Mouse (Mus musculus): ENCODE measurements at regions not wholly inside any gene's neighbourhood (a gene's known extent, or its start where the extent isn't known, plus 50 kb on each side); places are given as distances from the start of the nearest gene placed in this dataset.
"Not testable (repeated sequence)": the region's sequence is repeated elsewhere in the genome, so short reads cannot be mapped to it uniquely, and the experiment has no call there.

DNA sequence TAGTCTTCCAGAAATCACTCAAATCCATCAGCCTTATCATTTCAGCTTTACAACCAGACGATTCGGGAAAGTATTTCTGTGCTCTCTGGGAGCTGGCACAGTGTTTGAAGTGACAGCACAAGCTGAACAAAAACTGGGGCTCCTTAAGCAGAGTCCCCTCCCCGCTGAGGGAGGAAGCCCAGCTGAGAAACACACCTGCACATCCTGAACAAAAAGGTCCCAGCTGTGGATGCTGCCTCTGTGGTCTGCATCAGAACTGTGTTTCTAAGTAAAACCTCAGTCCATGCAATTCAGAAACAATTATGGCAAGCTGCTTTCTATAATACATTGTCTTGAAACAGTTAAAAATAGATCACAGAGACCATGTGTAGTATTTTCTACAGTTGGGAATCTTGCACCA is 368.3 kb upstream of the Olfr1507 start:
- ATAC-seq; H3K9ac ChIP-seq (replicated peaks; ENCODE audit: low read depth): not testable (repeated sequence)
- WGBS = no CpG with 5 or more reads among the region's 3 CpGs

DNA sequence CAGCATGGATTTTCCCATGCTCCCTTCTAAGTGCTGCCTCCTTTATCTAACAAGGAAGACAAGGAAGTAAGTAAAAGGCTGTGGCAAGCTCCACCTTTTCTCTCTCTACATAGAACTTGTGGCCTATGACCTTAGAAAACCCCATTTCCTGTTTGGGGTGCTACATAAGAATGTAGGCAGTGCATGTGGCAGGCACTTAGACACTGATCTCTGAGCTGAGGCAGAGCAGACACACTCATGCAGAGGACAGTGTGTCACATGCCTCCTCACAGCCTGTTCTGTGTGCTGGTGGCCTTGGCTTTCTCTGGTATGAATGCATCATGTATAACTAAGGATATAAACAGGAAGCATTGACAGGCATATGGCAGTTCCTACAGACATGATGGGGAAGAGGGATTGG is 367.6 kb upstream of the Olfr1507 start:
- H3K4me2 ChIP-seq (replicated peaks; ENCODE audit: low read depth, low read length); ATAC-seq: not testable (repeated sequence)

More for the DNA sequence above, 368.3 kb upstream of the Olfr1507 start:
- not testable (repeated sequence) for DNase-seq (ENCODE audit: low spot score); H3K27me3 ChIP-seq (replicated peaks; ENCODE audit: insufficient read depth, low read length); H3K27ac ChIP-seq (ENCODE audit: low read length); H3K9me3 ChIP-seq (ENCODE audit: low read length); H3K4me2 ChIP-seq (replicated peaks; ENCODE audit: low read depth, low read length); H3K4me1 ChIP-seq (ENCODE audit: insufficient read depth, low read depth, low read length); H3K36me3 ChIP-seq (ENCODE audit: insufficient read depth, low read length); H3K4me3 ChIP-seq (ENCODE audit: low read depth, low read length)

DNA sequence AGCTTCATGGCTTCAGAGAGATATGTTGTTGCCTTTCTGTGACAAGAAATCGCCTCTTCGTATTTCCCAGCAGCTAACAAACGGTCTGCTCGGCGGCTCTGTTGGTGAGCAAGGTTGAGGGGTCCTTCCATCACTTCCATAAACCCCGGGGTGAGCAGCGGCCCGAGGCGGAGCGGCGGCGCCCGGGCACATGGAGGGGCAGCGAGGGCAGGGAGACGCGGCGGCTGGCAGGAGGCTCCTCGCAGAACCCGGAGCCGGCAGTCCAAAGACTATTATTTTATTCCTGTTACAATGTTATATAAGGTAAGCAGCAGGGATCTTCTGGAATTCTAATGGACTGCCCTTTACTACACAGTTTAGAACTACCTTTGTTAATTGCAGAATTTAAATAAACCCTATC is 366.9 kb upstream of the Olfr1507 start:
- not testable (repeated sequence) for H3K9ac ChIP-seq (replicated peaks; ENCODE audit: low read depth); H3K4me2 ChIP-seq (replicated peaks; ENCODE audit: low read depth, low read length); H3K9me3 ChIP-seq (ENCODE audit: low read length); H3K4me3 ChIP-seq (ENCODE audit: low read depth, low read length); H3K27me3 ChIP-seq (replicated peaks; ENCODE audit: insufficient read depth, low read length); H3K27ac ChIP-seq (ENCODE audit: low read length); DNase-seq (ENCODE audit: low spot score); H3K4me1 ChIP-seq (ENCODE audit: insufficient read depth, low read depth, low read length); ATAC-seq; H3K36me3 ChIP-seq (ENCODE audit: insufficient read depth, low read length)
- 57% methylated on average over 6 of the region's 20 CpGs for WGBS

More for the DNA sequence above, 367.6 kb upstream of the Olfr1507 start:
- not testable (repeated sequence) for H3K9ac ChIP-seq (replicated peaks; ENCODE audit: low read depth); H3K27me3 ChIP-seq (replicated peaks; ENCODE audit: insufficient read depth, low read length); H3K4me3 ChIP-seq (ENCODE audit: low read depth, low read length); H3K4me1 ChIP-seq (ENCODE audit: insufficient read depth, low read depth, low read length); DNase-seq (ENCODE audit: low spot score); H3K27ac ChIP-seq (ENCODE audit: low read length); H3K36me3 ChIP-seq (ENCODE audit: insufficient read depth, low read length); H3K9me3 ChIP-seq (ENCODE audit: low read length)

DNA sequence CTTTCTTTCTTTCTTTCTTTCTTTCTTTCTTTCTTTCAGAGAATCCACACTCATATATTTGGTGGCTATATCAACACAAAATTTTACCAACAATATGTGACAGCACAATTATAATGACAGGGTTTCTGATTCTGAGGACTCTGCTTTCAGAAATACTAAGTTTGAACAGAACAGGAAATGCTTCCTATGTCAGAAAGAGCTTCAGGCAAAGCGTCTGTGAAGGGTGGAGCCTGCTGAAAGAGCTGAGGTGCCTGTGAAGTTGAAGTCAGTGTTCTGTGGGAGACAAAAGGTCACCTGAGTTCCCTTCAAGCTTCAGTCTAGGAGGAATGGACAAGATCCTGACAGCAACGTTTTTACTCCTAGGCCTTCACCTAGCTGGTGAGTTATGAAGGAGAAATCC is 359.8 kb upstream of the Olfr1507 start:
- not testable (repeated sequence) for H3K27me3 ChIP-seq (replicated peaks; ENCODE audit: insufficient read depth, low read length); H3K4me2 ChIP-seq (replicated peaks; ENCODE audit: low read depth, low read length); H3K36me3 ChIP-seq (ENCODE audit: insufficient read depth, low read length); H3K9ac ChIP-seq (replicated peaks; ENCODE audit: low read depth); H3K27ac ChIP-seq (ENCODE audit: low read length); ATAC-seq; H3K4me3 ChIP-seq (ENCODE audit: low read depth, low read length); H3K9me3 ChIP-seq (ENCODE audit: low read length); H3K4me1 ChIP-seq (ENCODE audit: insufficient read depth, low read depth, low read length); DNase-seq (ENCODE audit: low spot score)
- WGBS = no CpG with 5 or more reads among the region's 2 CpGs

DNA sequence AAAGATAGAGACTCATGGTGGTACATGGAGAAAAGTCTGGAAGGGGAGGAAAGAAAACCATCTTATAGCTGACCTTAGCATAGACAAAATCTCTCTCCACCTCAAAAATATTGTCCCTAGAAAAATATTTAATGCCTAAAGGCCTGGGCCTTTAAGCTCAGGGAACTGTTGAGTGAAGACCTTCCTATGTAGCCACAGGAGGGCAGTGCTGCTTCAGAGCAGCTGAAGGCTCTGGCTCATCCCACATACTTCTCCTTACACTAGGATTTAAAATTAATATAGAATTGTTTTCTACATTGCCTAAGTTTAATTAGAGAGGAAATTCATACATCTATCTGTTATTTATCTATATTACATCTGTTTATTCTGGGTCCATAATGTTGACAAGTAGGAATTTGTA is 358.0 kb upstream of the Olfr1507 start:
- H3K9me3 ChIP-seq (ENCODE audit: low read length); ATAC-seq; H3K36me3 ChIP-seq (ENCODE audit: insufficient read depth, low read length); H3K27me3 ChIP-seq (replicated peaks; ENCODE audit: insufficient read depth, low read length); H3K4me1 ChIP-seq (ENCODE audit: insufficient read depth, low read depth, low read length); H3K4me3 ChIP-seq (ENCODE audit: low read depth, low read length); DNase-seq (ENCODE audit: low spot score); H3K27ac ChIP-seq (ENCODE audit: low read length); H3K9ac ChIP-seq (replicated peaks; ENCODE audit: low read depth); H3K4me2 ChIP-seq (replicated peaks; ENCODE audit: low read depth, low read length): not testable (repeated sequence)

DNA sequence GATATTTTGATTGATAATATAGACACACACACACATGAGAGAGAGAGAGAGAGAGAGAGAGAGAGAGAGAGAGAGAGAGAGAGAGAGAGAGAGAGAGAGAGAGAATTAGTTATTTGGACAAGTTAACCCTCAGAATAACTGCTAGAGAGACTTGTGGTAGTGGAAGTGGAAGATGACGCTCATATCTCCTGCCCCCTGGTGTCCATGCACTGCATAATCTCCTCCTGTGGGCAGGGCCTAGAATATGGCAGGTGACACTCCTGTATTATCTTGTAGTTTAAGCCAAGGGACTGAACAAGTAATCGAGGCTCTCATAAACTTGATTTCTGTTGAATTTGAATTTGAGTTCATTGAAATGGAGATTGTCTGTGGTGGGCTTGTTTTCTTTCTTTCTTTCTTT is 352.4 kb upstream of the Olfr1507 start:
- no CpG with 5 or more reads among the region's 2 CpGs for WGBS

DNA sequence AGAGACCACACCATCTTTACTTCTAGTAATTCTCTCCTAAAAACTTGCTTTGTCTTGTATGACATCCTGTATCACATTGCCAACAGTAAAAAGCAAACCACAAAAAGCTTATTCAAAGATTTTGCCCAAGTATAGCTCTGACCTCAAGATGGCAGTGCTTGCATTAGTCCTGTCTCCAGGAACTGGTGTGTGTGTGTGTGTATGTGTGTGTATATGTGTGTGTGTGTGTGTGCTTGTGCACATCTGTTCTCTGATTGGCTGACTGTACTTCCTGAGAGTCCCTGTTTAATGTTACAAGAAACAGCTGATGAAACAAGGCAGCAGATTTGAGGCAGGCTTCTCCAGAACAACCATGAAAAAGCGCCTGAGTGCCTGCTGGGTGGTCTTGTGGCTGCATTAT is 328.5 kb upstream of the Olfr1507 start:
- H3K36me3 ChIP-seq (ENCODE audit: insufficient read depth, low read length); DNase-seq (ENCODE audit: low spot score); ATAC-seq; H3K4me3 ChIP-seq (ENCODE audit: low read depth, low read length); H3K27ac ChIP-seq (ENCODE audit: low read length); H3K4me2 ChIP-seq (replicated peaks; ENCODE audit: low read depth, low read length); H3K27me3 ChIP-seq (replicated peaks; ENCODE audit: insufficient read depth, low read length); H3K4me1 ChIP-seq (ENCODE audit: insufficient read depth, low read depth, low read length); H3K9me3 ChIP-seq (ENCODE audit: low read length); H3K9ac ChIP-seq (replicated peaks; ENCODE audit: low read depth): not testable (repeated sequence)
- WGBS = no CpG with 5 or more reads among the region's 1 CpGs

More for the DNA sequence above, 352.4 kb upstream of the Olfr1507 start:
- not testable (repeated sequence) for H3K9ac ChIP-seq (replicated peaks; ENCODE audit: low read depth); H3K4me2 ChIP-seq (replicated peaks; ENCODE audit: low read depth, low read length); H3K36me3 ChIP-seq (ENCODE audit: insufficient read depth, low read length); H3K4me3 ChIP-seq (ENCODE audit: low read depth, low read length); H3K9me3 ChIP-seq (ENCODE audit: low read length); ATAC-seq; DNase-seq (ENCODE audit: low spot score); H3K27me3 ChIP-seq (replicated peaks; ENCODE audit: insufficient read depth, low read length); H3K27ac ChIP-seq (ENCODE audit: low read length); H3K4me1 ChIP-seq (ENCODE audit: insufficient read depth, low read depth, low read length)

DNA sequence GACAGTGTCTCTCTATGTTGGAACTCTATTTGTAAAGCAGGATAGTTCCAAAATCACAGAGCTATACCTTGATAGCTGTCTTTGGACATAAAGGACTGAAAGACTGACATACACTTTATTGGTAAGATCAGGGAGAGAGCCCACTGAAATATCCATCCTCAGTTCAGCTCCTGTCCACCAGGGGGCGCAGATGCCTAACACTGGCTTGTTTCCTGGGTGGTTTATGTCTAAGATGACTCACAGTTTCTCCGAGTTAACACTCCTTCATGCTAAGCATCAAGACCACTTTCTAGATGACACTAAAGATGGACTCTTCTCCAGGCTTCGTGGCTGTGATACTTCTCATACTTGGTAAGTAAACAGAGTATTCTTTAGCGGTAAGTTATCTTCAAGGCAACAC is 326.1 kb upstream of the Olfr1507 start:
- not testable (repeated sequence) for H3K4me3 ChIP-seq (ENCODE audit: low read depth, low read length); H3K9ac ChIP-seq (replicated peaks; ENCODE audit: low read depth); H3K27me3 ChIP-seq (replicated peaks; ENCODE audit: insufficient read depth, low read length); H3K4me1 ChIP-seq (ENCODE audit: insufficient read depth, low read depth, low read length); H3K4me2 ChIP-seq (replicated peaks; ENCODE audit: low read depth, low read length); H3K27ac ChIP-seq (ENCODE audit: low read length); ATAC-seq; H3K9me3 ChIP-seq (ENCODE audit: low read length); H3K36me3 ChIP-seq (ENCODE audit: insufficient read depth, low read length); DNase-seq (ENCODE audit: low spot score)
- no CpG with 5 or more reads among the region's 4 CpGs for WGBS

DNA sequence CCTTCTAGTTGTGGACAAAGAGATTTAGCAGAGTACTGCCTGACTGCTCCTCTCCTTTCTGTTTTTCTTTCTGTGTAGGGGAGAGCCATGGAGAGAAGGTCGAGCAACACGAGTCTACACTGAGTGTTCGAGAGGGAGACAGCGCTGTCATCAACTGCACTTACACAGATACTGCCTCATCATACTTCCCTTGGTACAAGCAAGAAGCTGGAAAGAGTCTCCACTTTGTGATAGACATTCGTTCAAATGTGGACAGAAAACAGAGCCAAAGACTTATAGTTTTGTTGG is 315.5 kb upstream of the Olfr1507 start:
- H3K9ac ChIP-seq (replicated peaks; ENCODE audit: low read depth); H3K9me3 ChIP-seq (ENCODE audit: low read length); H3K27me3 ChIP-seq (replicated peaks; ENCODE audit: insufficient read depth, low read length); H3K27ac ChIP-seq (ENCODE audit: low read length); DNase-seq (ENCODE audit: low spot score); H3K36me3 ChIP-seq (ENCODE audit: insufficient read depth, low read length); H3K4me1 ChIP-seq (ENCODE audit: insufficient read depth, low read depth, low read length); ATAC-seq; H3K4me3 ChIP-seq (ENCODE audit: low read depth, low read length); H3K4me2 ChIP-seq (replicated peaks; ENCODE audit: low read depth, low read length): not testable (repeated sequence)
- 94% methylated on average over 3 of the region's 5 CpGs for WGBS

Data from lung, postnatal 0 days (tissue).